Mouse (Mus musculus): ENCODE measurements at regions not wholly inside any gene's neighbourhood (a gene's known extent, or its start where the extent isn't known, plus 50 kb on each side); places are given as distances from the start of the nearest gene placed in this dataset.

GRCm38 (mm10) chr12:107050891-107051635 lies 437.4 kb upstream of the 3110018I06Rik start:
- Histone ChIP-seq H3K9ac (replicated peaks; ENCODE audit: low read length) (no peak overlapping the region), H3K4me1 (ENCODE audit: control insufficient read depth, insufficient read depth, low read length) (no peaks in the 10 kb centered on the region), H3K9me3 (ENCODE audit: control insufficient read depth, low read length) (no peaks in the 10 kb centered on the region), H3K27ac (replicated peaks; ENCODE audit: low read depth, low read length) (no peak overlapping the region), H3K27me3 (ENCODE audit: control insufficient read depth, insufficient read depth, low read length) (no peaks in the 10 kb centered on the region), H3K4me3 (replicated peaks; ENCODE audit: low read depth, low read length) (no peak overlapping the region), H3K4me2 (ENCODE audit: low read length) (no peak overlapping the region), H3K36me3 (ENCODE audit: control insufficient read depth, insufficient read depth, low read length) (no peaks in the 10 kb centered on the region)
- WGBS: 87% methylated on average over 7 of the region's 7 CpGs
- DNase-seq (no peak), ATAC-seq (ENCODE audit: low FRiP score, low TSS enrichment) (no peak)

DNA sequence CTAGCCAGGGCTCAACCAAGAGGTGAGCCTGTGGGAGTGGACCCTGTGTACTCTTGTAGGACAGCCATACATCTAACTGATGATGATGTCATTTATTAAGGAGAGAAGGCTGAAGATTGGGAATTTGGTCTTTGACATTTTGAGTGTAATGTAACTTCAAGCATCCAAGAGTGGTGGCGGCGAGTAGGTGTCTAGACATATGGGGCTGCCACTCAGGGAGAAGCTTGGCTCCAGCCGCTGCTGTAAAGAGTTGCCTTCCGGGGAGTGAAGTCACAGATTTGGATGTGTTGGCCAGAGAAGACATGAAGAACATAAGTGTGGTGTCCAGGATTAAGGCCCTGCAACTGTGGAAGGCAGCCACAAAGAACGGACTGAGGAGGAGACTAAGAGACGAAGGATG lies 436.3 kb upstream of the 3110018I06Rik start:
- no peak for ATAC-seq (ENCODE audit: low FRiP score, low TSS enrichment)
- H3K27ac ChIP-seq (replicated peaks; ENCODE audit: low read depth, low read length): no peak overlapping the region

DNA sequence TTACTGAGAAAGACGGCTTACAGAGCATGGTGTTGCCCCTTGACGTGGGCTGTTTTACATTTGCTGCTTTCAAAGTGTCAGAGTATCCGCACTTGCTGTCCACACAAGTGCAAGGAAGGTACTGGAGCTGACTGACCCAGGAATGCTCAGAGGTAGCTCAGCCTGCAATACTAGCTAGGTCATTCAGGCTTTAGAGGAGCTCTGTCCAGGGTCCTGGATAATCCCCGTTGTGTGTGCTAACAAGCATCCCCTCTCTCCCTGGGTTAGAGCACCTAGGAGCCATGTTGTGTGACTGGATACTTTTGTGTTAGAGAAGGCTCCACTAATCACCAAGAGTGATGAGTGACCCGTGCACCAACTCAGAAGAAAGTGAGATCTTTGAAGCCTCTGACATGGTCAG lies 431.9 kb upstream of the 3110018I06Rik start:
- 40% methylated on average over 5 of the region's 5 CpGs for WGBS
- Histone ChIP-seq H3K36me3 (ENCODE audit: control insufficient read depth, insufficient read depth, low read length) (no peaks in the 10 kb centered on the region), H3K27me3 (ENCODE audit: control insufficient read depth, insufficient read depth, low read length) (no peaks in the 10 kb centered on the region), H3K9ac (replicated peaks; ENCODE audit: low read length) (no peak overlapping the region), H3K9me3 (ENCODE audit: control insufficient read depth, low read length) (no peaks in the 10 kb centered on the region), H3K4me3 (replicated peaks; ENCODE audit: low read depth, low read length) (no peak overlapping the region), H3K4me1 (ENCODE audit: control insufficient read depth, insufficient read depth, low read length) (no peaks in the 10 kb centered on the region), H3K4me2 (ENCODE audit: low read length) (no peak overlapping the region), H3K27ac (replicated peaks; ENCODE audit: low read depth, low read length) (no peak overlapping the region)
- DNase-seq: no peak
- no peak for ATAC-seq (ENCODE audit: low FRiP score, low TSS enrichment)

More for the DNA sequence above, 436.3 kb upstream of the 3110018I06Rik start:
- over 99% methylated on average over 6 of the region's 6 CpGs for WGBS
- DNase-seq: no peak
- H3K36me3 ChIP-seq (ENCODE audit: control insufficient read depth, insufficient read depth, low read length): no peaks in the 10 kb centered on the region
- no peak overlapping the region for H3K4me3 ChIP-seq (replicated peaks; ENCODE audit: low read depth, low read length)
- H3K4me1 ChIP-seq (ENCODE audit: control insufficient read depth, insufficient read depth, low read length): no peaks in the 10 kb centered on the region
- no peaks in the 10 kb centered on the region for H3K27me3 ChIP-seq (ENCODE audit: control insufficient read depth, insufficient read depth, low read length)
- H3K4me2 ChIP-seq (ENCODE audit: low read length): no peak overlapping the region
- H3K9me3 ChIP-seq (ENCODE audit: control insufficient read depth, low read length): no peaks in the 10 kb centered on the region
- no peak overlapping the region for H3K9ac ChIP-seq (replicated peaks; ENCODE audit: low read length)

DNA sequence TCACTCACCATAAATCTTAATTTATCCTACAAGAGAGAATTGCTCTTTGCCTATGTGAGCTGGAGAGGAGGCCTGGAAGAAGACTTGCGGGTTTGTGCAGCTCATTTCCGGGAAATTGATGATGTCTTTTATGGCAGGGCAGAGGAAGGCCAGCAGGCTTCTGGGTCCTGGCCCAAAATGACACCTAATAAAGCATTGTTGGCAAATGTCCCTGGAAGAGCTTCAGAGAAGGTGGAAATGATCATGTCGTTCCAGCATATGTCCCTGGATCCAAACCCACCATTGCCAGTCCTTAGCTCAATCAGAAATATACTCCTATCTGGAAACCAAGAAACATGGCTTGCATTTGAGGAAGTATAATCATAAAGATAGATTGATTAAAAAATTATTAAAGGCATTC lies 427.9 kb upstream of the 3110018I06Rik start:
- ATAC-seq (ENCODE audit: low FRiP score, low TSS enrichment) (no peak), DNase-seq (no peak)
- Histone ChIP-seq H3K9ac (replicated peaks; ENCODE audit: low read length) (no peak overlapping the region), H3K36me3 (ENCODE audit: control insufficient read depth, insufficient read depth, low read length) (no peaks in the 10 kb centered on the region), H3K27ac (replicated peaks; ENCODE audit: low read depth, low read length) (no peak overlapping the region), H3K9me3 (ENCODE audit: control insufficient read depth, low read length) (no peaks in the 10 kb centered on the region), H3K4me2 (ENCODE audit: low read length) (no peak overlapping the region), H3K4me1 (ENCODE audit: control insufficient read depth, insufficient read depth, low read length) (no peaks in the 10 kb centered on the region), H3K4me3 (replicated peaks; ENCODE audit: low read depth, low read length) (no peak overlapping the region), H3K27me3 (ENCODE audit: control insufficient read depth, insufficient read depth, low read length) (no peaks in the 10 kb centered on the region)
- 90% methylated on average over 3 of the region's 3 CpGs for WGBS

- 83% methylated on average over 2 of the region's 2 CpGs for WGBS
- Histone ChIP-seq H3K27me3 (ENCODE audit: control insufficient read depth, insufficient read depth, low read length) (no peaks in the 10 kb centered on the region), H3K9me3 (ENCODE audit: control insufficient read depth, low read length) (no peaks in the 10 kb centered on the region), H3K4me2 (ENCODE audit: low read length) (no peak overlapping the region), H3K4me1 (ENCODE audit: control insufficient read depth, insufficient read depth, low read length) (no peaks in the 10 kb centered on the region), H3K27ac (replicated peaks; ENCODE audit: low read depth, low read length) (no peak overlapping the region), H3K9ac (replicated peaks; ENCODE audit: low read length) (no peak overlapping the region), H3K4me3 (replicated peaks; ENCODE audit: low read depth, low read length) (no peak overlapping the region), H3K36me3 (ENCODE audit: control insufficient read depth, insufficient read depth, low read length) (no peaks in the 10 kb centered on the region)
- no peak for ATAC-seq (ENCODE audit: low FRiP score, low TSS enrichment)
- DNase-seq: no peak
These were observed 421.1 kb upstream of the 3110018I06Rik start for GRCm38 (mm10) chr12:107067346-107067745.

GRCm38 (mm10) chr12:107082541-107082940 lies 405.9 kb upstream of the 3110018I06Rik start:
- ATAC-seq (ENCODE audit: low FRiP score, low TSS enrichment) (no peak; the same call in 1 of the 2 replicates), DNase-seq (peak; percentile 57)
- no peaks in the 10 kb centered on the region for H3K27me3 ChIP-seq (ENCODE audit: control insufficient read depth, insufficient read depth, low read length)
- no peak overlapping the region for H3K4me3 ChIP-seq (replicated peaks; ENCODE audit: low read depth, low read length)
- H3K4me2 ChIP-seq (ENCODE audit: low read length): no peak overlapping the region
- no peak overlapping the region for H3K9ac ChIP-seq (replicated peaks; ENCODE audit: low read length)
- peak overlapping the region; percentile 26; the same call in 1 of the 2 replicates for H3K27ac ChIP-seq (replicated peaks; ENCODE audit: low read depth, low read length)
- no peaks in the 10 kb centered on the region for H3K36me3 ChIP-seq (ENCODE audit: control insufficient read depth, insufficient read depth, low read length)
- no peaks in the 10 kb centered on the region for H3K9me3 ChIP-seq (ENCODE audit: control insufficient read depth, low read length)
- 35% methylated on average over 10 of the region's 10 CpGs for WGBS
- peaks cover 22% of the 10 kb centered on the region for H3K4me1 ChIP-seq (ENCODE audit: control insufficient read depth, insufficient read depth, low read length)

GRCm38 (mm10) chr12:107085058-107085905 lies 403.1 kb upstream of the 3110018I06Rik start:
- H3K27ac ChIP-seq (replicated peaks; ENCODE audit: low read depth, low read length): no peak overlapping the region

GRCm38 (mm10) chr12:107085906-107086655 lies 402.4 kb upstream of the 3110018I06Rik start:
- H3K9ac ChIP-seq (replicated peaks; ENCODE audit: low read length): no peak overlapping the region
- peaks cover 22% of the 10 kb centered on the region for H3K4me1 ChIP-seq (ENCODE audit: control insufficient read depth, insufficient read depth, low read length)
- 42% methylated on average over 16 of the region's 16 CpGs for WGBS
- H3K27ac ChIP-seq (replicated peaks; ENCODE audit: low read depth, low read length): no peak overlapping the region
- no peaks in the 10 kb centered on the region for H3K9me3 ChIP-seq (ENCODE audit: control insufficient read depth, low read length)
- ATAC-seq (ENCODE audit: low FRiP score, low TSS enrichment) (no peak; the same call in 1 of the 2 replicates), DNase-seq (peak; percentile 81)
- no peaks in the 10 kb centered on the region for H3K27me3 ChIP-seq (ENCODE audit: control insufficient read depth, insufficient read depth, low read length)
- H3K4me3 ChIP-seq (replicated peaks; ENCODE audit: low read depth, low read length): no peak overlapping the region
- no peak overlapping the region for H3K4me2 ChIP-seq (ENCODE audit: low read length)
- no peaks in the 10 kb centered on the region for H3K36me3 ChIP-seq (ENCODE audit: control insufficient read depth, insufficient read depth, low read length)

More at GRCm38 (mm10) chr12:107085058-107085905, 403.1 kb upstream of the 3110018I06Rik start:
- Histone ChIP-seq H3K4me1 (ENCODE audit: control insufficient read depth, insufficient read depth, low read length) (peaks cover 22% of the 10 kb centered on the region), H3K4me2 (ENCODE audit: low read length) (no peak overlapping the region), H3K36me3 (ENCODE audit: control insufficient read depth, insufficient read depth, low read length) (no peaks in the 10 kb centered on the region), H3K27me3 (ENCODE audit: control insufficient read depth, insufficient read depth, low read length) (no peaks in the 10 kb centered on the region), H3K4me3 (replicated peaks; ENCODE audit: low read depth, low read length) (no peak overlapping the region), H3K9me3 (ENCODE audit: control insufficient read depth, low read length) (no peaks in the 10 kb centered on the region), H3K9ac (replicated peaks; ENCODE audit: low read length) (no peak overlapping the region)
- WGBS: 54% methylated on average over 14 of the region's 14 CpGs
- peak; percentile 37 for DNase-seq
- ATAC-seq (ENCODE audit: low FRiP score, low TSS enrichment): no peak

Measured in midbrain, embryonic 14.5 days (tissue).